Mouse (Mus musculus): ENCODE measurements around the gene Cldn6. TPM values are rescaled to one million over a fixed set of nuclear protein-coding genes. Genes with fewer than 3 reads are reported as not detected.

Cldn6 gene
- polyA plus RNA-seq, 1 experiment from 2014 or later: not detected

DNA sequence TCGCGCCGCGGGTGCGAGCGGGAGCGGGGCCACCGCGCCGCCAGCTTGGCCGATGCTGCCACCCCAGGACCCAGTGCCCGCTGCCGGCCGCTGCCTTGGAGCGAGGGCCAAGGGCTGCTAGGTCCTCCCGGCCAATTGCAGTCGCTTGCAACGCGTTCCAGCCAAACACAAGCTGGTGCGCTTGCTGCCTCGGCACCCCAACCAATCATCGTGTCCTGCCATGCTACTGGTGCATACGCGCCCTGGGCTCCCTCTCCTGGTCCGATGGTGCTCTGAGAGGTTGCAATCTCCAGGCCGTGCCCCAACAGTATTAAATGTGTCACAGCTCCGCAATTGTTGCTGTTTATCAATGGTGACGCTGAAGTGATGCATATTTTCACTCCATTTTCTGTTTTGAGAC, 21.0 kb downstream of the Cldn6 start:
- H3K9me3 ChIP-seq (ENCODE audit: control insufficient read depth, low read length): no peaks in the 10 kb centered on the region
- H3K4me1 ChIP-seq (ENCODE audit: control insufficient read depth, insufficient read depth, low read length): 0 out of 2 replicates have a peak, but pooled peaks cover 2% of the 10 kb centered on the region
- H3K27me3 ChIP-seq (ENCODE audit: control insufficient read depth, insufficient read depth, low read length): peaks cover 21% of the 10 kb centered on the region
- ATAC-seq (ENCODE audit: low FRiP score, low TSS enrichment) (peak; percentile 94), DNase-seq (peak; percentile 92)
- no peaks in the 10 kb centered on the region for H3K36me3 ChIP-seq (ENCODE audit: control insufficient read depth, insufficient read depth, low read length)
- WGBS: 0% methylated on average over 20 of the region's 28 CpGs
- H3K4me3 ChIP-seq (replicated peaks; ENCODE audit: low read depth, low read length): peak overlapping the region; percentile 70
- 0 out of 2 replicates have a peak overlapping the region, but pooled peaks have one; percentile 52 for H3K27ac ChIP-seq (replicated peaks; ENCODE audit: low read depth, low read length)
- H3K9ac ChIP-seq (replicated peaks; ENCODE audit: low read length): peak overlapping the region; percentile 62
- peak overlapping the region; percentile 97 for H3K4me2 ChIP-seq (ENCODE audit: low read length)

DNA sequence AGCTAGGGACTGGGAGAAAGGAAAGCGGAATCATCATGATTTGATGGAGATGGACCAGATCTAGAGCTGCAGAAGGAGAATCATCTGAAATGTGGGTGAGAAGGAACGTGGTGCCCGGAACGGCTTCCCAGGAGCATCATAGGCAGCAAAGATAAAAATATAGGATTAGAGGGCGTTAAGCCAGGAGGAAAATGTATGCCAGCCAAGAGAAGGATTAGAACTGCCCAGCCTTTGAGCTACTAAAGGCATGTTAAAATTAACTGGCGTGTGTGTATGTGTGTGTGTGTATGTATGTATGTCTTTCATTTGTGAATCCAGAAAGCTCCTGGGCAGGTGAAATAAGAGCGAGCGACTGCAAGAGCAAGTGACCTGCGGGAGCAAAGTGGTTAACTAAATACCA, 24.3 kb downstream of the Cldn6 start:
- H3K27me3 ChIP-seq (ENCODE audit: control insufficient read depth, insufficient read depth, low read length): peaks cover 11% of the 10 kb centered on the region
- no peaks in the 10 kb centered on the region for H3K9me3 ChIP-seq (ENCODE audit: control insufficient read depth, low read length)
- H3K9ac ChIP-seq (replicated peaks; ENCODE audit: low read length): no peak overlapping the region
- 81% methylated on average over 9 of the region's 9 CpGs for WGBS
- no peak overlapping the region for H3K4me2 ChIP-seq (ENCODE audit: low read length)
- DNase-seq (no peak), ATAC-seq (ENCODE audit: low FRiP score, low TSS enrichment) (no peak)
- H3K4me1 ChIP-seq (ENCODE audit: control insufficient read depth, insufficient read depth, low read length): 0 out of 2 replicates have a peak, but pooled peaks cover 2% of the 10 kb centered on the region
- no peak overlapping the region for H3K4me3 ChIP-seq (replicated peaks; ENCODE audit: low read depth, low read length)
- no peaks in the 10 kb centered on the region for H3K36me3 ChIP-seq (ENCODE audit: control insufficient read depth, insufficient read depth, low read length)
- no peak overlapping the region for H3K27ac ChIP-seq (replicated peaks; ENCODE audit: low read depth, low read length)

- H3K4me3 ChIP-seq (replicated peaks; ENCODE audit: low read depth, low read length): no peak overlapping the region
- 57% methylated on average over 7 of the region's 7 CpGs for WGBS
- H3K27ac ChIP-seq (replicated peaks; ENCODE audit: low read depth, low read length): no peak overlapping the region
- no peaks in the 10 kb centered on the region for H3K4me1 ChIP-seq (ENCODE audit: control insufficient read depth, insufficient read depth, low read length)
- H3K9me3 ChIP-seq (ENCODE audit: control insufficient read depth, low read length): no peaks in the 10 kb centered on the region
- DNase-seq (peak; percentile 40), ATAC-seq (ENCODE audit: low FRiP score, low TSS enrichment) (no peak)
- H3K9ac ChIP-seq (replicated peaks; ENCODE audit: low read length): no peak overlapping the region
- no peak overlapping the region for H3K4me2 ChIP-seq (ENCODE audit: low read length)
- H3K36me3 ChIP-seq (ENCODE audit: control insufficient read depth, insufficient read depth, low read length): no peaks in the 10 kb centered on the region
- H3K27me3 ChIP-seq (ENCODE audit: control insufficient read depth, insufficient read depth, low read length): no peaks in the 10 kb centered on the region; the same call in 1 of the 2 replicates
These were observed 25.7 kb downstream of the Cldn6 start for GRCm38 (mm10) chr17:23704741-23705140.

GRCm38 (mm10) chr17:23705525-23706104, 26.6 kb downstream of the Cldn6 start:
- Histone ChIP-seq H3K9ac (replicated peaks; ENCODE audit: low read length) (no peak overlapping the region), H3K4me1 (ENCODE audit: control insufficient read depth, insufficient read depth, low read length) (no peaks in the 10 kb centered on the region), H3K27ac (replicated peaks; ENCODE audit: low read depth, low read length) (no peak overlapping the region), H3K4me3 (replicated peaks; ENCODE audit: low read depth, low read length) (no peak overlapping the region), H3K27me3 (ENCODE audit: control insufficient read depth, insufficient read depth, low read length) (no peaks in the 10 kb centered on the region; the same call in 1 of the 2 replicates), H3K36me3 (ENCODE audit: control insufficient read depth, insufficient read depth, low read length) (no peaks in the 10 kb centered on the region), H3K9me3 (ENCODE audit: control insufficient read depth, low read length) (no peaks in the 10 kb centered on the region), H3K4me2 (ENCODE audit: low read length) (no peak overlapping the region)
- WGBS: 81% methylated on average over 7 of the region's 7 CpGs
- ATAC-seq (ENCODE audit: low FRiP score, low TSS enrichment): no peak
- no peak for DNase-seq

DNA sequence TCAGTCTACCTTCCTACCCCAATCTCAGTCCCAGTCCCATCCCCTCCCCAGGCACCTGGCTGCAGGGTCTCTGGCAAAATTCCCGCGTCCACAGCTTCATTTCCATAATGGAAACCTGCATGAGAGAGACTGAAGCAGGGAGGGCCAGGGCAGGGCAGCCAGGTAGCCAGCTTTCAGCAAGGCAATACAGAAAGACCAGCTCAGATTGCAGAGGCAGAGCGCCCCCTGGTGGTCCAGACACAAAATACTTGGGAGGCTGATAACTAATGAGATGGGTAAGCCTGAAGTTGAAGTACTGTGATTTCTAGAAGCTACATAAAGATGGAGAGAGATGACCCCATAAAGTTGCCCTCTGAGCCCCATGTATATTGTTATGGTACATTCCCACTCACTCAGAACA, 27.2 kb downstream of the Cldn6 start:
- Histone ChIP-seq H3K4me3 (replicated peaks; ENCODE audit: low read depth, low read length) (no peak overlapping the region), H3K9ac (replicated peaks; ENCODE audit: low read length) (no peak overlapping the region), H3K4me1 (ENCODE audit: control insufficient read depth, insufficient read depth, low read length) (no peaks in the 10 kb centered on the region), H3K36me3 (ENCODE audit: control insufficient read depth, insufficient read depth, low read length) (no peaks in the 10 kb centered on the region), H3K9me3 (ENCODE audit: control insufficient read depth, low read length) (no peaks in the 10 kb centered on the region), H3K27ac (replicated peaks; ENCODE audit: low read depth, low read length) (no peak overlapping the region), H3K27me3 (ENCODE audit: control insufficient read depth, insufficient read depth, low read length) (no peaks in the 10 kb centered on the region), H3K4me2 (ENCODE audit: low read length) (no peak overlapping the region)
- WGBS: 1% methylated on average over 3 of the region's 3 CpGs
- DNase-seq (peak; percentile 88), ATAC-seq (ENCODE audit: low FRiP score, low TSS enrichment) (no peak; the same call in 1 of the 2 replicates)

DNA sequence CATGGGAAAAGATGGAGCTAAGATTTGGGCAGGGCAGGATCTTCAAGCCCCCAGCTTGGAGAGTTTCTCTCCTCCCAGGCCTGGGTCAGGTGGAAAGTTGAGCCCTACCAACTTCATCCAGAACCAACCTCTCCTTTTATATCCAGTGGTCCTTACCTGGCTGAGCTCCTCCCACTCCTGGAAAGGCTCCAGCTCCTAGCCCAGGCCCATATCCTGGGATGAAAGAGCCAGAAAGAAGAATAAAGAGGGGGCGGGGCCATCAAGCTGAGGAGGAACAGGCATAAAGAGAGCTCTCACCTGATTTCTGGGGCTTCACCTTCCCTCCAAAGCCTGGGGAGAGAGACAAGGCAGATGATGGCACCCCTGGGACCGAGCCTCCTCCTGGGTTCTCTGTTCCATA, 38.0 kb downstream of the Cldn6 start:
- ATAC-seq (ENCODE audit: low FRiP score, low TSS enrichment): no peak
- no peaks in the 10 kb centered on the region for H3K27me3 ChIP-seq (ENCODE audit: control insufficient read depth, insufficient read depth, low read length)
- H3K4me1 ChIP-seq (ENCODE audit: control insufficient read depth, insufficient read depth, low read length): no peaks in the 10 kb centered on the region
- no peak overlapping the region for H3K9ac ChIP-seq (replicated peaks; ENCODE audit: low read length)
- no peak overlapping the region for H3K27ac ChIP-seq (replicated peaks; ENCODE audit: low read depth, low read length)
- H3K4me2 ChIP-seq (ENCODE audit: low read length): no peak overlapping the region
- WGBS: 52% methylated on average over 2 of the region's 2 CpGs
- DNase-seq: no peak
- no peaks in the 10 kb centered on the region for H3K9me3 ChIP-seq (ENCODE audit: control insufficient read depth, low read length)
- no peak overlapping the region for H3K4me3 ChIP-seq (replicated peaks; ENCODE audit: low read depth, low read length)
- no peaks in the 10 kb centered on the region for H3K36me3 ChIP-seq (ENCODE audit: control insufficient read depth, insufficient read depth, low read length)

DNA sequence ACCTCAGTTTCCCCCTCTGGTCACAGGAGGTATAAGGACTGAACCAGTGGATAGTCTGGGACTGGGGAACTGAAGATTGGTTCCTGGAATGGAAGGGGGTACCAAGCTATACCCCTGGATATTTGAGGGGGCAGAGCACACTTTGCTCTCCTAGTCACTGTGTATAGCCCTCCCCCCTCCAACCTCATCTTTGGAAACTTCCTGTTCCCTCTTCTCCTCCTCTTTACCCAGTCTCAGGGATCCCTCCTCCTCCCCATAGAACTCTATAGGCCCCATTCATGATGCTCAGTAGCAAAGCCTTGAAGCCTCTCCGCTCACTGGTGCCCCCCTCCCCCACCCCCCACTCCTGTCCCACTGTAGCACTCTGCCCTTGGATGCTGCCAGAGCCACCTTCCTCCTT, 40.4 kb downstream of the Cldn6 start:
- ATAC-seq (ENCODE audit: low FRiP score, low TSS enrichment) (no peak), DNase-seq (no peak)
- no peaks in the 10 kb centered on the region for H3K4me1 ChIP-seq (ENCODE audit: control insufficient read depth, insufficient read depth, low read length)
- no peak overlapping the region for H3K4me2 ChIP-seq (ENCODE audit: low read length)
- WGBS: 10% methylated on average over 1 of the region's 1 CpGs
- no peaks in the 10 kb centered on the region for H3K9me3 ChIP-seq (ENCODE audit: control insufficient read depth, low read length)
- H3K4me3 ChIP-seq (replicated peaks; ENCODE audit: low read depth, low read length): no peak overlapping the region
- H3K27ac ChIP-seq (replicated peaks; ENCODE audit: low read depth, low read length): no peak overlapping the region
- H3K36me3 ChIP-seq (ENCODE audit: control insufficient read depth, insufficient read depth, low read length): no peaks in the 10 kb centered on the region
- no peak overlapping the region for H3K9ac ChIP-seq (replicated peaks; ENCODE audit: low read length)
- no peaks in the 10 kb centered on the region for H3K27me3 ChIP-seq (ENCODE audit: control insufficient read depth, insufficient read depth, low read length)

- Histone ChIP-seq H3K36me3 (ENCODE audit: control insufficient read depth, insufficient read depth, low read length) (no peaks in the 10 kb centered on the region), H3K9ac (replicated peaks; ENCODE audit: low read length) (no peak overlapping the region), H3K27me3 (ENCODE audit: control insufficient read depth, insufficient read depth, low read length) (no peaks in the 10 kb centered on the region), H3K4me1 (ENCODE audit: control insufficient read depth, insufficient read depth, low read length) (peaks cover 6% of the 10 kb centered on the region; the same call in 1 of the 2 replicates), H3K27ac (replicated peaks; ENCODE audit: low read depth, low read length) (no peak overlapping the region), H3K4me2 (ENCODE audit: low read length) (no peak overlapping the region), H3K4me3 (replicated peaks; ENCODE audit: low read depth, low read length) (no peak overlapping the region), H3K9me3 (ENCODE audit: control insufficient read depth, low read length) (no peaks in the 10 kb centered on the region)
- no peak for DNase-seq
- ATAC-seq (ENCODE audit: low FRiP score, low TSS enrichment): no peak
- WGBS: 76% methylated on average over 2 of the region's 2 CpGs
These were observed 42.8 kb downstream of the Cldn6 start for GRCm38 (mm10) chr17:23721886-23722285.

DNA sequence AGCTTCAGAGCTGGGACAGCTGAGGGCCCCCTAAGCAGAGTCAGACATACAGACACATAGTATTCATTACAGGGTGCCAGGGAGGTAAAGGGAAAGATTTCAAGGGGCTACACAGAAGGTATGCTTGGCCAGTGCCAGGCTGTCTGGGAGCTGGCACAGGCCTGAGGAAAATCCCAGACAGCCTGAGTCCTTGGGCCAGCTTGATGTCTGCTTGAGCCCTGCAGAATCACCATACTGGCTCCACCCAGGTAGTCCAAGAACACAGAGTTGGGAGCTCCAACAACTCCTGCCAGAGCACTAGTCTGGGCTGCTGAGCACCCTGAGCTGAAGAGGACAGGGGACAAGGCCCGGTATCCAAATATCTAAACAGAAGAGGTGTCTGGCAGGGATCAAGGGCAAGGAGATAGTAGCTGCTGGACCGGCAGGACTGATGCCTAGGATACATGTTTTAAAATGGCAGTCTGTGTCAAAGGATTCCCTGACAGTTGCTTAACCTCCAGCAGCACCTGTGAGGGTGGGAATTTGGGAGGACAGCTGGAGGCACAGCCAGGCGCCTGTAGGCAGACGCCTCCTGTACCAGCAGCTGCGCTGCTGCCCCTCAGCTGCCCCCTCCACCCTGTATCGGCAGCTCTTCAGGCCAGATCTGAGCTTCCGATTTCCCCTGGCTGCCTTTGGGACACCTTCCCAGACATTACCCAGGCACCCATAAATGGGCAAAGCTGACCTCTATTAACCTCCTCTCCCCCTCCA, 43.5 kb downstream of the Cldn6 start, which contains the start of gene 1520401A03Rik:
Gene 1520401A03Rik, minus strand, starts transcription at position 408 of the 750 bp plus-strand sequence.
- Histone ChIP-seq H3K27me3 (ENCODE audit: control insufficient read depth, insufficient read depth, low read length) (no peaks in the 10 kb centered on the region), H3K4me1 (ENCODE audit: control insufficient read depth, insufficient read depth, low read length) (peaks cover 9% of the 10 kb centered on the region; the same call in 1 of the 2 replicates), H3K4me3 (replicated peaks; ENCODE audit: low read depth, low read length) (no peak within 1 kb of the TSS), H3K27ac (replicated peaks; ENCODE audit: low read depth, low read length) (no peak within 1 kb of the TSS), H3K9ac (replicated peaks; ENCODE audit: low read length) (no peak within 1 kb of the TSS), H3K36me3 (ENCODE audit: control insufficient read depth, insufficient read depth, low read length) (no peaks in the 10 kb centered on the region), H3K4me2 (ENCODE audit: low read length) (no peak within 1 kb of the TSS), H3K9me3 (ENCODE audit: control insufficient read depth, low read length) (no peaks in the 10 kb centered on the region)
- DNase-seq (no peak), ATAC-seq (ENCODE audit: low FRiP score, low TSS enrichment) (no peak)
- WGBS: 83% methylated on average over 7 of the region's 7 CpGs

All from midbrain, embryonic 14.5 days (tissue).